8 mouse cellular contexts compared by ENCODE assay signal in the genomic region with DNA sequence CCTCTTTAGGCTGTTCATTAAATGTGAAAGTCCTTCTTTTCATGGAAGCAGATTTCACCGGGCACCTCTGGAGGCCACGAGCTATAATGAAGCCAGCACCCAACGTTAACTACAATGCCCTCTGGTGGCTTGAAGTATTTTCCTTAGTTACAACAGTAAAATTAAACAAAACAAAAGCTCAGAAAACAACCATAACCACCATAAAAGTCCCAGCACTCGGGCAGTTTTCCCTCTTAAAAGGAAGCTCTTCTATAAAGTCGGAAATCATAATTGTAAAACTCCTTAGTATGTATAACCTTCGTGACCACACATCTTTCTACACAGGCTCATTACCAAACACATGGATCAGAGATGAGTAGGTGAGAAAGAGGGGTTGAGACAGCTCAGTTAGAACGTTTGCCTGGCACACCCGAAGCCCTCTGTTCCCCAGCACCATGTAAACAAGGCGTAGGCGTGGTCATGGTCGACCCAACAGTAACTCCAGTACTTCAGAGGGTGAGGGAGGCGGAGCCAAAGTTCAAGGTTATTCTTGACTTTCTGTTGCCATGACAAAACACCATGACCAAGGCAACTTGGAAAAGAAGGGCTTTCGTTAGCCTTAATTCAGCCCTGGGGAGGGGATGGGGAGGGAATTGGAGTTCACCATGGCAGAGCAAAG. TPM values are rescaled to one million over a fixed set of nuclear protein-coding genes. Genes with fewer than 3 reads are reported as not detected.
DNase-seq lines count a peak whose midpoint lies in the region; ATAC-seq lines count a peak whose summit lies in the region.

No protein-coding gene starts in this region.

- H3K36me3 ChIP-seq in lung, embryonic 16.5 days (ENCODE audit: control insufficient read depth, insufficient read depth, low read length): no peaks in the 10 kb centered on the region
- no peaks in the 10 kb centered on the region for H3K36me3 ChIP-seq in forebrain, embryonic 10.5 days (replicated peaks)

- H3K9ac ChIP-seq in lung, embryonic 16.5 days (ENCODE audit: low read length): no peak overlapping the region

- H3K9me3 ChIP-seq in lung, embryonic 16.5 days (ENCODE audit: control insufficient read depth, low read length): no peaks in the 10 kb centered on the region
- no peaks in the 10 kb centered on the region for H3K9me3 ChIP-seq in forebrain, embryonic 10.5 days

- H3K4me2 ChIP-seq in lung, embryonic 16.5 days (ENCODE audit: low read depth, low read length): no peak overlapping the region

- no peaks in the 10 kb centered on the region for H3K4me1 ChIP-seq in lung, embryonic 16.5 days (replicated peaks; ENCODE audit: control insufficient read depth, insufficient read depth, low read length)
- H3K4me1 ChIP-seq in forebrain, embryonic 10.5 days: no peaks in the 10 kb centered on the region

- no peak overlapping the region for H3K4me3 ChIP-seq in lung, embryonic 16.5 days (ENCODE audit: low read length)
- no peak overlapping the region for H3K4me3 ChIP-seq in forebrain, embryonic 10.5 days

- DNase-seq in heart, adult 8-10 months (ENCODE audit: low spot score): peak; percentile 30
- DNase-seq in heart, adult 9 months (ENCODE audit: low spot score in 2 of 2): no peak
- peak; percentile 78 for DNase-seq in A20 (ENCODE audit: low read depth, low spot score)
- peak; percentile 18 for DNase-seq in WW6 (ENCODE audit: low read depth, low spot score)
- no peak for DNase-seq in c-Kit-positive CD71-positive TER-119-positive erythroid progenitor cells, embryonic 14.5 days (ENCODE audit: low spot score)
- no peak for DNase-seq in right cerebral cortex, postnatal 14 days
- DNase-seq in forebrain, embryonic 10.5 days (ENCODE audit: extremely low spot score, low spot score): no peak

- H3K27ac ChIP-seq in lung, embryonic 16.5 days (ENCODE audit: low read length): no peak overlapping the region
- H3K27ac ChIP-seq in forebrain, embryonic 10.5 days: no peak overlapping the region

- H3K27me3 ChIP-seq in lung, embryonic 16.5 days (ENCODE audit: control insufficient read depth, insufficient read depth, low read depth, low read length): no peaks in the 10 kb centered on the region
- no peaks in the 10 kb centered on the region for H3K27me3 ChIP-seq in forebrain, embryonic 10.5 days (ENCODE audit: poor library complexity, severe bottlenecking)

- 51% methylated on average over 13 of the region's 13 CpGs for WGBS in lung, embryonic 16.5 days
- 78% methylated on average over 13 of the region's 13 CpGs for WGBS in forebrain, embryonic 10.5 days

- ATAC-seq in lung, embryonic 16.5 days (ENCODE audit: low read depth): peak; percentile 67

RNA-seq across cellular contexts. Expression of gene Slc25a17, which starts 58.3 kb away (rescaled TPM):
- total RNA-seq in heart, adult 8-10 months (2022): 10 to 100 TPM; 11.7 to 13.5 (median 12.8) TPM
- polyA plus RNA-seq in lung, embryonic 16.5 days (2015; fragmentation: Nextera tagmentation; extraction: Ambion mirVana): 111 and 118 TPM in 2 replicates
- polyA plus RNA-seq in forebrain, embryonic 10.5 days (2016; fragmentation: Nextera tagmentation; extraction: Ambion mirVana): 82.5 and 83.3 TPM in 2 replicates

Comparison
In these comparisons a context has a peak if more than half of its experiments do, and no peak if none do; other contexts are left out.
1. DNase-seq: peak in heart, adult 8-10 months (single experiment), A20 (single experiment) and WW6 (single experiment); none in heart, adult 9 months (0 of 2), c-Kit-positive CD71-positive TER-119-positive erythroid progenitor cells, embryonic 14.5 days (single experiment), right cerebral cortex, postnatal 14 days (single experiment) and forebrain, embryonic 10.5 days (single experiment).